Mouse (Mus musculus) testis, adult 2 months (tissue): ENCODE measurements at regions not wholly inside any gene's neighbourhood (a gene's known extent, or its start where the extent isn't known, plus 50 kb on each side); places are given as distances from the start of the nearest gene placed in this dataset.

Source experiments
- CTCF ChIP-seq: fragments of 200-500 bp; IDR thresholded peaks from 2 replicates; pipeline ENCODE4 v1.5.1; 2012; ENCODE audit warnings: low read depth, mild to moderate bottlenecking, inconsistent platforms, low read length, moderate library complexity; ENCODE audit not compliant: control insufficient read depth, insufficient read depth, insufficient replicate concordance
- POLR2A ChIP-seq: fragments of 200-500 bp; IDR thresholded peaks from 2 replicates; pipeline ENCODE4 v1.6.1; 2012; ENCODE audit warnings: low read depth, mild to moderate bottlenecking, inconsistent platforms, low read length, moderate library complexity; ENCODE audit not compliant: control insufficient read depth

DNA sequence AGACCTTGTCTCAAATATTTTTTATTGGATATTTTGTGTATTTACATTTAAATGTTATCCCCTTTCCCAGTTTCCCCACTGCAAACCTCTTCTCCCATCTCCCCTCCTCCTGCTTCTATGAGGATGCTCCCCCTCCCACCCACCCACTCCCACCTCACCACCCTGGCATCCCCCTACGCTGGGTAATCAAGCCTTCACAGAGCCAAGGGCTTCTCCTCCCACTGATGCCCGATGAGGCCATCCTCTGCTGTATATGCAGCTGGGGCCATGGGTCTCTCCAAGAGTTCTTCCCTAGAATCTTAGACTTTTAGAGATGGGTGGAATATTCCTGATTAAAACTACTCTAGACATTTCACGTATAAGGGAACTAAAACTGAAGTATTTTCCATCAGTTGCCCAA, 172.9 kb downstream of the Tph2 start:
- TF ChIP-seq CTCF (no peak), POLR2A (no peak)
